Mouse (Mus musculus): ENCODE data around the gene Tmem120b.
"Not testable (repeated sequence)": the region's sequence is repeated elsewhere in the genome, so short reads cannot be mapped to it uniquely, and the experiment has no call there.

Tmem120b gene

DNA sequence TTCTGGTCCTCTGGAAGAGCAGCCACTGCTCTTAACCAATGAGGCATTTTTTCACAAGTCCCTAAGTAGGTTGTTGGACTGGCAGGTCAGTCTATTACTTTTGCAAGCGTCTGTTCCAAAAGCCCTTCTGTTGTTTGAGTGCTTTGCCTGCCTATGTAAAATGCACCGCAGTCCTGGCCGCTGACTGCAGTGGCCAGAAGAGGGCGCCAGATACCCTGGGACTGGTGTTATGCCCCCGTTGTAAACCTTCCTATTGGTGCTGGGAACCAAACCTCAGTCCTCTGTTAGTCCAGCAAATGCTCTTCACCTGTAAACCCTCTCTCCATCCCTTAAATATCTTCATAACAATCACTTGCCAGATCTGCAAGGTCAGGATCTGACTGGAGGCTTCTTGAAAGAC is 16.5 kb upstream of the Tmem120b start:
- no peak for DNase-seq (ENCODE audit: low spot score)

DNA sequence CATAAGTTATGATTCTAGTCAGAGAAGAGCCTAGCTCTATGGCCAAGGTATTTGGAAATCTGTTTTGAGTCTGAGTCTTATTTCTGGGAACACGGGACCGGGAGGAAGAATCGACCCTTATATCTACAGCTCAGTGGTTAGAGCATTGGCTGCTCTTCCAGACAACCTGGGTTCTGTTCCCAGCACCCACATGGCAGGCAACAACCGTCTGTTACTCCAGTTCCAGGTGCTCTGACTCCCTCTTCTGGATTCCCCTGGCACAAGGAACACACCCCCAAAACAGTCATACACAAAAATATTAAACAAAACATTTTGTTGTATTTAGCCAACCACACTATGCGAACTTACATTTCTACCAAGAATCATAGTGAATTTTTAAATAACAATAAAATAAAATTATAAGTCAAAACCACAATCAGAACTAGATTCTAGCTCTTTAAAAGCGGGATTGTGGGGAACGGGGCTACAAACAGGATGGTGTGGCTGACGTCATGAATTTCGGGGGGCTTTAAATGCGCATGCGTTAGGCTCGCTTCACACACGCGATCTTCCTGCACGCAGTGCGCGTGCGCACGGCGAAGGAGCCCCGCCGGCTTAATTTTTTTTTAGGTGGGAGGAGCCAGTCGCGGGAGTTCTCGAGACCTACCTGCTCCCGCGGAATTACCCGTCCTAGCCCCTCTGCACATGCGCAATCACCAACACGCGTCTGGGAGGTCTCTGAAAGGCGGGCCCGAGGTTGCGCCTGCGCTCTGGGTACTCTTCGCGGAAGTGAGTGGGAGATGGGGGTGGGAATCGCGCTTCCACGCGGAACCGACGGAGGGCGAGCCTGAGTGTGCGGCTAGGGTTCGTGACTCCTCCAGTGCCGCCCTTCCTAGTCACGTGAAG is 10.6 kb upstream of the Tmem120b start:
- peak; percentile 96 for DNase-seq (ENCODE audit: low spot score)

DNA sequence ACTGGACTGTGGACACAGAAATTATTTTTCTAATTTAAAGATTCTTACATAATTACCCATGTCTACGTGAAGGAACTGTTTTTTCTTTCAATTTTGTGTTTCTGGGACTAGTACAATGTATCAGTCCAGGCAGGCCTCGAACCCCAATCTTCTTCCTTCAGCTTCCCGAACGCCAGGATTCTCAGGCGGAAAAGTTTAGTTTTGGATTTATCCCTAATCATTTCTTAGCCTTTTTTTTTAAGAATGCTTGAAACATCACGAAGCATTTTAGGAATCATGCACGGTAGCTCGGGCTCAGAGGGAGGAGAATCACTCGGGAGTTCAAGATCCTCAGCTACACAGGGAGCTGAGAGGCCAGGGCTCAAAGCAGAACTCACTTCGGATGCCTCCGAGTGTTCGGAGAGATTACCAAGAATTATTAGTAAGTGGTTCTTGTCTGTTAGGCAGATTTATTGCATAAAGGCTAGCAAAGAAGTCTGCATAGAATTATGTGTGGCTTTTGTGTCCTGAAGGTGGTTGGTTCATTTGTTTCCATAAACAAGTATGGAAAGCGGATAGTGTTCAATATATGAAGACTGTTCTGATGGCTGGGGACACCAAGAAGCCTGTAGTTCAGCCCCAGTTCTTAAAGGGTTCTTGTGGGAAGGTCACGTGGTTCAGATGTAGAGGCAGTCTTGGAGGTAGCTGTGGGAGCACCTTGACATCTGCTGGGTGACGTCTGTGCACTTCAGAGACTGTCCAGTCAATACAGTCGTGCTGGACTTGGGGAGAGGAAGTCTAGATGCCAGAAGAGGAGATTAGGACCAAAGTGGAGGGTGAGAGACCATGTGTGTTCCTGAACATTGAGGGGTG is 9.7 kb upstream of the Tmem120b start:
- no peak for DNase-seq (ENCODE audit: low spot score)

DNA sequence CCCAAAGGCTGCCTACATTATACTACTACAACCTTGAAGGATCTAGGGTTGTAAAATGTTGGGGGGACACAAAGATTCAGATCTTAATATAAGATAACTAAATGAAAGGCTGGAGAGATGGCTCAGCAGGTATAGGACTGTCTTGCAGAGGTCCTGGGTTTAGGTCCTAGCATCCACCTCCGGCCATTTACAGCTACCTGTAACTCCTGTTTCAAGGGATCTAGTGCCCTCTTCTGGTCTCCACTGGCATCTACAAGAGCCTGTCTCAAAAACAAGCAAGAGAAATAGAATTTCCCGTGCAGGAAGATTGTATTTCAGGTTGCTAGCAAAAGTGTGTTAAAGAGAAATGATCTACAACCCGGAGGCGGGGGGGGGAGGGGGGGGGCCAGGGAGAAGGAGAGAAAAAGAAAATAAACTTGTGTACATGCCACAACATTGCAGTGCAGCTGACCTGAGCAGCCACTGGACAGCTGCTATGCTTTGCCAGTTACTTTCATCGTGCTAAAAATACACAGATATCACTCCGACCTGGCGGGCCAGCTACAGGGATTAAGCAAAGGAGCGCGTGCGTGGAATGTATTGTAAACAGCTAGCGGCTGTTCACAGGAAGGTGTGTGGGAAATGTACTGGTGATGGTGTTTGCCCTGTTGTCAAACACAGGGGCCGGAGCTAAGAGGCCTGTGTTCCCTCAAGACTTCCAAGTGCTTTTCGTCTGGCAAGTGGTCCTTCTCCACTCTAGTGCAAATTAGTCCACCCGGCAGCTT is 8.3 kb upstream of the Tmem120b start:
- DNase-seq (ENCODE audit: low spot score): no peak

DNA sequence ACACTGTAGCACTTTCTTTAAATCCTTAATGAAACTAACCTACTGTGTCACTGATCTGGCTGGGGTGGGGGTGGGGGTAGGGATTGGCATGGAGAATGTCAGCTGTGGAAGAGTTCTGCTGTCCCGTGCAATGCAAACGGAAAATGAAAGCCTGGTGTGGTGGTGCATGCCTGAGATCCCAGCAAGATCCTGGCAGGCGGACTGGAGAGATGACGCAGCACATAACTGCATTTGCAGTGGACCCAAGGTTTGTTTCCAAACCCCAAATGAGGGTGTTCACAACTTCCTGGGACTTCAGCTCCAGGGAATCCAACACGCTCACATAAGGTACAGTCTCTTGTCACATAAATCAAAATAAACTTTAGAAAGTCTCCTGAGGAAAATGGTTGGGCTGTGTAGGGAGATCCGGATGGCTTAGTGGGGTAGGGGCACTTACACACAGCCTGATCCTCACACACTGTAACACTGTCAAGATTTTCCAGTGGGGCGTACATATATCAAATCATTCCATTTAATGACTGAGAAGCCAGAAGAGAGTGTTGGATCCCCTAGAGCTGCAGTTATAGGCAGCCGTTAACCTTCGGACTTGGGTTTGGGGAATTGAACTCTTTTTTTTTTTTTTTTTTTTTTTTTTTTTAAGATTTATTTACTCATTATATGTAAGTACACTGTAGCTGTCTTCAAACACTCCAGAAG is 7.4 kb upstream of the Tmem120b start:
- no peak for DNase-seq (ENCODE audit: low spot score)

DNA sequence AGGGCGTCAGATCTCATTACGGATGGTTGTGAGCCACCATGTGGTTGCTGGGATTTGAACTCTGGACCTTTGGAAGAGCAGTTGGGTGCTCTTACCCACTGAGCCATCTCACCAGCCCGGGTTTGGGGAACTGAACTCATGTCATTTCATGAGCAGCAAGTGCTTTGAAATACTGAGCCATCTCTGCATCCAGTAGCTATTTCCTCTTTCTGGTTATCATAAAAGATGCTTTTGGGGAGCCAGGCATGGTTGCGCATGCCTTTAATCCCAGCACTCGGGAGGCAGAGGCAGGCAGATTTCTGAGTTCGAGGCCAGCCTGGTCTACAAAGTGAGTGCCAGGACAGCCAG is 6.8 kb upstream of the Tmem120b start:
- DNase-seq (ENCODE audit: low spot score): not testable (repeated sequence)

DNA sequence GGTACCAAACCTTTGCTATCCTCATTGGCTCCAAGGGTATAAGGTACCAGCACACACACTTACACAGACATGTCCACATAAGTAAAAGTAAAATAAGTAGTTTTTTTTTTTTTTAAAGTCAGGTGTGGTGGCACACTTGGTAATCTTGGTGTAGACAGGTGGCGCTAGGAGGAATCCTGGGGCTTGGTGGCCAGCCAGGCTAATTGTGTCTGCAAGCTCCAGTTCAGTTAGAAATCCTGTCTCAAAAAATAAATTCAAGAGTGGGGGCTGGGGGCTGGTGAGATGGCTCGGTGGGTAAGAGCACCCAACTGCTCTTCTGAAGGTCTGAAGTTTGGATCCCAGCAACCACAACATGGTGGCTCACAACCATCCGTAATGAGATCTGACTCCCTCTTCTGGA is 5.1 kb upstream of the Tmem120b start:
- no peak for DNase-seq (ENCODE audit: low spot score)

DNA sequence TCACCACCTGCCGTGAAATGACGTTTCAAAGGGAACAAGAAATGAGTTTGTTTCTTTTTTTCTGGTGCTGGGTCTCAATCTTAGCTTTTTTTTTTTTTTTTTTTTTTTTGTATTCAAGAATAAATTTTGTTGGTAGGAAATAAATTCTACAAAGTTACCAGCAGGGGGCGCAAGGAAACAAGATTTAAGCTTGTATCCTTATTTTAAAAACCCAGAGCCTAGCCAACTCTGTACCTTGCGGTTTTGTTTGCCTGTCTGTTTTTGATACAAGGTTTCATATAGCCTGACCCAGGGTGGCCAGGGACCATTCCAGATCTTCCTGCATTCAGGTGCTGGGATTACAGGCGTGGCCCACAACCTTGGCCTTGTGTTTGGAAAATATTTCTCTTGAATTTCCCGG is 4.0 kb upstream of the Tmem120b start:
- no peak for DNase-seq (ENCODE audit: low spot score)

DNA sequence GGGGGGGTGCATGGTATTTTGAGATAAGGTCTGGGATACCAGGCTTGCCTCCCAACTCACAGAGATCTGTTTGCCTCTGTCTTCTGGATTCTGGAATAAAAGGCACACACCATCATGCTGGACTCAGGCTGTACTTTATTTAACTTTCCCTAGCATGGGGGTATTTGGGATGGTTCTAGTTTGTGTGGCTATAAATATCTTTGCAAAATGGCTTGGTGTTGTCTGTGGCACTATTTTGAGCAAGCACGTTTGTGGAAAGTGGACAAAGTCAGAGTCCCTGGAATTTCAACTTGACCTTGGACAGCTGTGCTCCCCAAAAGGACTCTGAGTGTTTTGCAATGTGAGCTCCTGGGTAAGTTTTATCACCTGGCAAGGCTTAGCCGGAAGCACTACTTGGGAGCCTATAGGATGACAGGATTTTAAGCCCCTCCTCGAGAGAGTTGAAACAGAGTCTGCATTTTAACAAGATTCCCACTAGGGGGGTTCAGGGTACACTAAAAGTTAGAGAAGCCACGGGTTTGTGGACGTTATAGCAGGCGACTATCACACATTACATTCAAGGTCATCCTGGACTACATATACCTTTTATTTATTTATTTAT is 720 bp upstream of the Tmem120b start:
- no peak for DNase-seq (ENCODE audit: low spot score)

DNA sequence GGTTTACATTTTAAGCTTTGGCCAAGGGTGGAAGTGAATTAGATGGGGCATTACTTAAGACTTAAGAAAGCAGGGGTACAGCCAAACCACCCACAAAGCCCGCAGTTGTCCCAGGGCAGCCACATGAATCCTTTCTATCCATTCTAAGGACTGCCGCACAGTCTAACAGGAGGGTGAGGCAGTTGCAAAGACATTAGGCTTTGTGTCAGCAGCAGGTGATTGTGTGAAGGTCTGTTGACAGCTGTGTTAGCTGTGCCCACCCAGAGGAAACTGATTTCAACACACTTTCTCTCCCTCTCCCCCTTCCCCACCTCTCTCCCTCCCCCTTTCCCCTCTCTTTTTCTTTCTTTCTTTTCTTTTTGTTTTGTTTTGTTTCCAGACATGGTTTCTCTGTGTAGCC is 499 bp downstream of the Tmem120b start:
- no peak for DNase-seq (ENCODE audit: low spot score)

DNA sequence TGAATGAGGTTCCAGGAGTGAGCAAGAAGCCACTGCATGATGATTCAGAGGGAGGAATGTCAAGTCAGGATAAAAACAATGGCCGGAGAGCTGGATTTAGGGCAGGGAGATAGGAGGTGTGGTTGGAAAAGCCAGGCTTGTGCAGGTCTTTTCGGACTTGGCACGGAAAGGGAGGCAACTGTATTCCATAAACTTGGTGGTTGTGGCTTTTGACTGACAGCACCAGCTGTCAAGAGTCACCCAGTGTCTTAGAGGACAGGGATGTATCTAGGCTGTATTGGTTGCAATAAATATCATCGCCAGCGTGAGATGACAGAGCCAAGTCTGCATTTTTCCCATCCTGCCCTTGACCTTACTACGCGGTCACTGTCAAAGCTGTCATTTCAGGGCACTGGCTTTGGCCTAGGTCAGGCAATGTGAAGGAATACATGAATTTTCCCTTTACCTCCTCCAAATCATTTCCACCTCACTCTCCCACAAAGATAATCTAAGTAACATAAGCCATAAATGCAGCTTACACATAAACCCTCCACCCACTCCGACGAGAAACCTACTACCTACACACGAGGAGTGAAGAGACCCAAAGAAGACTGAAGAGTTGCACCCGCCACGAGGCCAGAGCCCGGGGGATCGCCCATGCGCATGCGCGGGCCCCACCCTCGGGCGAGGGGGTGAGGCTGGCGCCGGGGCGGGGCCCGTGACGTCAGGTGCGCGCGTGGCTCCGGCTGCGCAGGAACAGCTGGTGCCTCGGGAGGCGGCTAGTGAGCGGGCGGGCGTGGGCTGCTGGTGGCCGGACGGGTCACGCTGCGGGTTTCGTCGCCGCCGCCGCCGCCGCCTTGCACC is 7.6 kb downstream of the Tmem120b start:
- DNase-seq (ENCODE audit: low spot score): peak; percentile 78

DNA sequence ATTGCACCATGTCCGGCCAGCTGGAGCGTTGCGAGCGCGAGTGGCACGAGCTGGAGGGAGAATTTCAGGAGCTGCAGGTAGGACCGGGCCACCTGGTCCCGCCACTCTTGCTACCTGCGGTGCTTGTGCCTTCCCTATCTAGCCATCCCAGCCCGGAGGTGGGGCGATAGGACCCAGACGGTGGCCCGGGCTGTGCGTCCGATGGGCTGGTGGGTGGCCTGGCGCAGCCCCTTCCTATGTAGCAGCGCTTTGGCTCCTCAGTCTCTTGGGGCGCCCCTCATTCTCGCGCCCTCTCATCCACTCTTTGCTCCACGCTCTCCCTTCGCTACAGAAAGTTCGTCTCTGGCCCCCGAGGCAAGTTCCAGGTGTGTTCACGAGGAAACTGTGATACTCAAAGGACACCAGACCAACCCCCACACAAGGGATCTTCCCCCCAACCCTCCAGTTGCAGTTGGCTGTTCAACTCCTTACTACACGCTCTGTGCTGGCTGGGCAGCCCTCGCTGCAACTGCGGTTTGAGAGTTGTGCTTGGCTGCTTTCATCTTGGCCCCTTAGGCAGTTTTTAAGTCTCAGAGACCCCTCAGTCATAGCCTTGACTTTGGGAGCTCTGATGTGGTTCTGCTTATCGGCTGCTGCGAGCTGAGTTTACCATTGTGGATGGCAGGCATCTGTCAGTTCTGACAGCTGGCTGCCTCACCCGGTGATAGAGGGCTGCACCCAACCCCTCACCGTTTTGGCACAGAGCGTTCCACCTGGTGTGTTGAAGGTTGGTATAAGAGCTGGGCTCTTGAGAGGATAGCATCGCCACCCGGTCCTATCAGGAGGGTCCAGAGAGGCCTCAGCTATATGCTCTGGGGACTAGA is 8.4 kb downstream of the Tmem120b start:
- DNase-seq (ENCODE audit: low spot score): no peak

DNA sequence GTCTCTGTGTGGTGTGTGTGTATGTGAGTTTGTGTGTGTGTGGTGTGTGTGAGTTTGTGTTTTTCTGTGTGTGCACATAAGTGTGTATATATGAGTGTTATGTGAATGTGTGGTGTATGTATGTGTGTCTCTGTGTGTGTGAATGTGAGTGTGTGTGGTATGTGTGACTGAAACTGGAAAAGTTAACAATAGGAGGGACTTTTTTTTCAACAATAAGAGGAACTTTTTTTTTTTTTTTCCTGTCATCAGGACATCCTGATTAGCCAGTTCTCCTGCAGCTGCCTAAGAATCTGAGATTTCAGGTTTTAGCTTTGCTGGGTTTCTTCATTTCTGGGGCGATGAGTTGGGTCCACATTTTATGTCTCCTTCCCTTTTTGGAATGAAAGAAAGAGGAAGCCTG is 11.4 kb downstream of the Tmem120b start:
- DNase-seq (ENCODE audit: low spot score): no peak

DNA sequence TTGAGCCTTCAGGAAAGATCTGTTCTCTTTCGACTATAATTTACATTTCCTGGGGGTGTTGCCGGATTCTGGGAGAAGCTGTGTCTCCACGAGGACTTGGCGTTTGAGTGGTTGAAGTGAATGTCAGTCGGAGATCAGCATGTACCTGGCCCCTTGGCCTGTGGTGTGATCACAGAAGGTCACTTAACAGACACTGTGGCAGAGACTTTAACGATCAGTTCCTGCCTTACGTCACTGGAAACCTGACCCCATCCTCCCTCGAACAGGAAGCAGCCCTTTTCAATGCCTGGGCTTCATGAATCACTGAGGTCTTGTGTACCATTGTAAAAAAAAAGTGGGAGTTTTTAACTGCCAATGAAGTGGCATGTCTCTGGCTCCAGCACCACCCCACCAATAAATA is 11.8 kb downstream of the Tmem120b start:
- no peak for DNase-seq (ENCODE audit: low spot score)

DNA sequence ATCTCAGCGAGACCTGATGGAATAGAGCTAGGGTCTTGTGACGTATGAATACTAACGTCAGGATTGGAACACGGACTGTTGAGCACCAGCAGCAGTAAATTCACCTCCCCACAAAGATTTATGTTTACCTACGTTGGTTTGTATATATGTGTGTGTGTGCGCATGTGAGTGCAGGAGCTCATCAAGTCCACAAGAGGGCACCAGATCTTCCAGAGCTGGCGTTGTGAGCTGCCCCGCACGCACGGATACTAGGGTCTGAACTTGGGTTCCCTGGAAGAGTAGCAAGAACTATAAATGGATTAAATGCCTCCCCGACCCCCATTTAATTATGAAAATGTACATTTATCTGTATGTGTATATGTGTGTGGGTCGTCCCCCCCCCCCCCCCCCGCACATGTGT is 12.3 kb downstream of the Tmem120b start:
- DNase-seq (ENCODE audit: low spot score): no peak

DNA sequence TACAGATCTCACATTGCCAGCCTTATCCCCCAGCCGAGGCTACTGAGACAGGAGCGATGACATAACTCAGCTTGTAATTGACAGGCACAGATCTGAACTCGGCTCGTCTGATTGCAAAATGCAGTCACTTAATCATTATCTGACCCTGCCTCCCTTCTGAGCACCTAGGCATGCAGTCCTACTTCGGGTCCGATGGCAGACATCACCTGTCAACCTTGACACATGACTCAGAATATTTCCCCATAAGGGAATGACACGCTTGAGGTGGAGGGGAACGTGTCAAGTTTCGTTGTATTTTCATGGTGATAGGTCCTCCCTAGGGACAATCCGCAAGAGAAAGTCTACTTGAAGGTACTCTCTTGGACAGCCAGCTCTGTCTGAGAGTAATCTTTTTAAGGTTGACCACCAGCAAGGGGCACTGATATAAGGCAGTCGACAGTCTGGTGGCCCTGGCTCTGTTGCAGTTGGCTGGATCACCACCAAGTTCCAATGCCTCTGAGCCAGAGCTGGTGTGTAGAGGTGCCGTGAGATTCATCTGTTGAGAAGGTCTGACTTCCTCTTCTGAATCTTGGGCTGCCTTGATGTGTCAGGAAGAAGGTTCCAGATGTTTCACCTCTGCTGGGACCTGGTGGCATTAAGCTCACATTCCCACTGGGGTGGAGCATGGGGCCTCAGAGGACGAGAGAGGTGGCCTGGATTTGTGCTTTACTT is 15.3 kb downstream of the Tmem120b start:
- DNase-seq (ENCODE audit: low spot score): no peak

DNA sequence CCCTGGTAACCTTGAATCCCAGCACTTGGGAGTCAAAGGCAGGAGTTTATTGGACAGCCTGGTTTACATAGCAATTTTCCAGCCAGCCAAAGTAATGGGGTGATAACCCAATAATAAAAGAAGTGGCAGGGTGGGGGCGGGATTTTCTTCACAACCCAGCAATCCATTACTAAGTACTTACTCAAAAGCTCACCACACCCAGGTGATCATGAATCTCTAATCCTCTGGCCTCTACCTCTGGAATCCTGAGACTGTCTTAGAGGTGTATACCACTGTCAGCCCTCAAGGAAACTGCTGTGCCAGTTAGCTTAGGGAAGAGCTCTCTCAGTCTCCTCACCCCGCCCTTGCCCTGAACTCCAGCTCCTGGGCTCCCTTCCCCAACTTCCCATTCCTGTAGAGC is 18.3 kb downstream of the Tmem120b start:
- DNase-seq (ENCODE audit: low spot score): no peak

DNA sequence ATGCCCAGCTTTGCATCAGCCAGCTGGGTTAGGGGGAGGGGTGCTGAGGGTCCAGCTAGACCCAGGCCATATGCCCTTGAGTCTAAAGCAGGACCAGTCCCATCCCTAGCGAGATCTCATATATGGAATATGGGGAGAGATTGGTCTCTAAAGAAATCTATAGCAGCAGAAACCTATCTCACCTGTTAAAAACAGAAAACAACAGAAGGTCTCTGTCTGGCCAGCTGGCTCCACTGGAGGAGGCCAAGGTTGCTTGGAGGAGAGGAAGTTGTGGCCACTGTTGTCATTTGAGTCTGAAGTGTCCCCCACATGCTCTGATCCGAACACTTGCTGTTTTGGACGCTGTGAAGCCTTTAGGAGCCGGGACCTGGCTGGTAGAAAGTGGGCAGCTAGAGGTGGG is 20.6 kb downstream of the Tmem120b start:
- DNase-seq (ENCODE audit: low spot score): no peak
